Mouse (Mus musculus) megakaryocyte, embryonic 14.5 days (primary cell): ENCODE results near the gene Top3a.

ENCODE experiments used
- FLI1 ChIP-seq: IDR thresholded peaks from 2 replicates; pipeline ENCODE4 v1.6.1; 2012; ENCODE audit warnings: low read length, inconsistent platforms, mixed read lengths
- GATA1 ChIP-seq: IDR thresholded peaks from 3 replicates; pipeline ENCODE4 v1.6.1; 2012; ENCODE audit warnings: mixed read lengths, low read length, inconsistent platforms, borderline replicate concordance

DNA sequence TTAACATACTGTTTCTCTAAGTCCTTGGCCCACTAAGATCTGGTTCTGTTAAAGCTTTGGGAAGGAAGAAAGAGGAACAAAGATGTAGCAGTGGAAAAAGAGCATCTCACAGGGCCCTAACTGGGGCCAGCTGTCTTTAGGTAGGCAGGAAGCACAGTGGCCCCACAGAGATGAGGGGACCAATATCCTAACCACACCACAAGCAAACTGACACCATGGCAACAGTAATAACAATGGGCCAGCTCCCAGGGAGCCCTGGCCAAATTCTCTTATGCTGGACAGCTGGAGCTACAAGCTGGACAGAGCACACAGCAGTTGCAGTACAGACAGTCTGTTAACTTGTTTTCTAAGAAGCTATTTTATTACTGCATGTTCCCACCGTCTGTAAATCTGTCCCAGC, 10.4 kb upstream of the Top3a start:
- TF ChIP-seq FLI1: no peak
- TF ChIP-seq GATA1: no peak
